Mouse (Mus musculus) small intestine, adult 2 months (tissue): Measurements from ENCODE around the gene Lcn11.

Source experiments
- CTCF ChIP-seq: fragments of 200-500 bp; IDR thresholded peaks from 2 replicates; pipeline ENCODE4 v1.5.1; 2012; ENCODE audit warnings: low read depth, mild to moderate bottlenecking, control low read depth, inconsistent platforms, low read length, moderate library complexity, mixed read lengths; ENCODE audit not compliant: insufficient replicate concordance, insufficient read length; ENCODE audit errors: extremely low read depth
- POLR2A ChIP-seq: fragments of 200-500 bp; IDR thresholded peaks from 2 replicates; pipeline ENCODE4 v1.6.1; 2012; ENCODE audit warnings: low read depth, mild to moderate bottlenecking, control low read depth, inconsistent platforms, low read length, moderate library complexity

DNA sequence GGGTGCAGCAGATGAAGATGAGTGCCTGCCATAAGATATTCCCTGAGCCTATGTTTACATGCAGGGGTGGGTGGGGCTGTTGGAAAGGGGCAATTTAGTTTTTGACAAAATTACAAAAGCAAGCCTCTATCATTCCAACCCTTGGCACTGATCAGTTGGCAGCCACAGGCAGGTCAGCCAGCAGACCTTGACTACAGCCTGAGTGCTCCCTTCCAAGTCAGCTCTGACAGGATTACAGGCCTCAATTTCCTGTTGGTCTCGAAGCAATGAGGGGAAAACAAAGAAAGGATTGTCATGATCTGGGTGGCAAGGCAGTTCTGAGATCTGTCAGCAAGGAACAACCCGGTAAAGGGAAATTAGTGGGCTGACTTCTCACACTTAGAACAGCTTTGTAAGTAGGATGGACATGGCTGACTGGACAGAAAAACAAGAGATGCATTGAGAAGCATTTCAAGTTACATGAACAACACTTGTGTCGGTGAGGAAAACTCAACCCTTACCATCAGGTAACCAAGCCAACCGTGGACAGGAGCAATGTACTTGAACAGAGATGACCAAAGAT is 18.7 kb upstream of the Lcn11 start:
- no peak for TF ChIP-seq POLR2A
- no peak for TF ChIP-seq CTCF
